Mouse (Mus musculus): ENCODE measurements at regions not wholly inside any gene's neighbourhood (a gene's known extent, or its start where the extent isn't known, plus 50 kb on each side); places are given as distances from the start of the nearest gene placed in this dataset.

- intact Hi-C loops (cut with DNase I; ENCODE audit: low total_unique reads), result loop anchor here (10.0 kb wide), 1 partner anchor 532 kb away; no protein-coding TSS in a partner anchor
- DNase-seq, result no peak
Measured at GRCm38 (mm10) chr1:194226550-194227160, 391.4 kb upstream of the Plxna2 start.

GRCm38 (mm10) chr1:194225786-194226185, 392.2 kb upstream of the Plxna2 start:
- intact Hi-C loops (cut with DNase I; ENCODE audit: low total_unique reads), result loop anchor here (10.0 kb wide), 1 partner anchor 531 kb away; no protein-coding TSS in a partner anchor

GRCm38 (mm10) chr1:194224046-194224445, 394.0 kb upstream of the Plxna2 start:
- DNase-seq, result no peak
- intact Hi-C loops (cut with DNase I; ENCODE audit: low total_unique reads), result loop anchor here (10.0 kb wide), 1 partner anchor 529 kb away; no protein-coding TSS in a partner anchor

More at GRCm38 (mm10) chr1:194225786-194226185, 392.2 kb upstream of the Plxna2 start:
- DNase-seq, result no peak

GRCm38 (mm10) chr1:194223610-194224009, 394.4 kb upstream of the Plxna2 start:
- no peak for DNase-seq
- intact Hi-C loops (cut with DNase I; ENCODE audit: low total_unique reads), result loop anchor here (10.0 kb wide), 1 partner anchor 529 kb away; no protein-coding TSS in a partner anchor

- peak; percentile 69 for DNase-seq
- intact Hi-C loops (cut with DNase I; ENCODE audit: low total_unique reads), result loop anchor here (10.0 kb wide), 1 partner anchor 528 kb away; no protein-coding TSS in a partner anchor
Measured at GRCm38 (mm10) chr1:194223015-194223414, 395.0 kb upstream of the Plxna2 start.

GRCm38 (mm10) chr1:194208034-194209000, 409.7 kb upstream of the Plxna2 start:
- intact Hi-C loops (cut with DNase I; ENCODE audit: low total_unique reads), result no loop called here
- no peak for DNase-seq

GRCm38 (mm10) chr1:194197516-194197915, 420.5 kb upstream of the Plxna2 start:
- no peak for DNase-seq
- intact Hi-C loops (cut with DNase I; ENCODE audit: low total_unique reads), result no loop called here

GRCm38 (mm10) chr1:194182293-194182692, 435.7 kb upstream of the Plxna2 start:
- intact Hi-C loops (cut with DNase I; ENCODE audit: low total_unique reads), result no loop called here
- DNase-seq, result no peak

GRCm38 (mm10) chr1:194161469-194161868, 456.5 kb upstream of the Plxna2 start:
- no peak for DNase-seq
- intact Hi-C loops (cut with DNase I; ENCODE audit: low total_unique reads), result no loop called here

GRCm38 (mm10) chr1:194160761-194161461, 457.1 kb upstream of the Plxna2 start:
- intact Hi-C loops (cut with DNase I; ENCODE audit: low total_unique reads), result no loop called here
- DNase-seq, result no peak

GRCm38 (mm10) chr1:194157268-194157667, 460.8 kb upstream of the Plxna2 start:
- DNase-seq, result no peak
- intact Hi-C loops (cut with DNase I; ENCODE audit: low total_unique reads), result no loop called here

GRCm38 (mm10) chr1:194148416-194149364, 469.3 kb upstream of the Plxna2 start:
- no peak for DNase-seq
- intact Hi-C loops (cut with DNase I; ENCODE audit: low total_unique reads), result no loop called here

- intact Hi-C loops (cut with DNase I; ENCODE audit: low total_unique reads), result no loop called here
Measured at GRCm38 (mm10) chr1:194117631-194118360, 500.2 kb upstream of the Plxna2 start.

GRCm38 (mm10) chr1:194114399-194114798, 503.6 kb upstream of the Plxna2 start:
- DNase-seq, result no peak
- intact Hi-C loops (cut with DNase I; ENCODE audit: low total_unique reads), result no loop called here

More at GRCm38 (mm10) chr1:194117631-194118360, 500.2 kb upstream of the Plxna2 start:
- DNase-seq, result no peak

- intact Hi-C loops (cut with DNase I; ENCODE audit: low total_unique reads), result no loop called here
- DNase-seq, result no peak
Measured at GRCm38 (mm10) chr1:194111931-194112330, 506.1 kb upstream of the Plxna2 start.

- DNase-seq, result no peak
- intact Hi-C loops (cut with DNase I; ENCODE audit: low total_unique reads), result no loop called here
Measured at GRCm38 (mm10) chr1:194109172-194110071, 508.6 kb upstream of the Plxna2 start.

GRCm38 (mm10) chr1:194108132-194108531, 509.9 kb upstream of the Plxna2 start:
- intact Hi-C loops (cut with DNase I; ENCODE audit: low total_unique reads), result no loop called here
- no peak for DNase-seq

All from gastrocnemius, postnatal 14 days (tissue).